Mouse (Mus musculus): ENCODE measurements around the gene Fgfr2. TPM values are rescaled to one million over a fixed set of nuclear protein-coding genes. Genes with fewer than 3 reads are reported as not detected.

The Fgfr2 gene
- polyA plus RNA-seq, 1 experiment from 2014 or later: 34.1 TPM

DNA sequence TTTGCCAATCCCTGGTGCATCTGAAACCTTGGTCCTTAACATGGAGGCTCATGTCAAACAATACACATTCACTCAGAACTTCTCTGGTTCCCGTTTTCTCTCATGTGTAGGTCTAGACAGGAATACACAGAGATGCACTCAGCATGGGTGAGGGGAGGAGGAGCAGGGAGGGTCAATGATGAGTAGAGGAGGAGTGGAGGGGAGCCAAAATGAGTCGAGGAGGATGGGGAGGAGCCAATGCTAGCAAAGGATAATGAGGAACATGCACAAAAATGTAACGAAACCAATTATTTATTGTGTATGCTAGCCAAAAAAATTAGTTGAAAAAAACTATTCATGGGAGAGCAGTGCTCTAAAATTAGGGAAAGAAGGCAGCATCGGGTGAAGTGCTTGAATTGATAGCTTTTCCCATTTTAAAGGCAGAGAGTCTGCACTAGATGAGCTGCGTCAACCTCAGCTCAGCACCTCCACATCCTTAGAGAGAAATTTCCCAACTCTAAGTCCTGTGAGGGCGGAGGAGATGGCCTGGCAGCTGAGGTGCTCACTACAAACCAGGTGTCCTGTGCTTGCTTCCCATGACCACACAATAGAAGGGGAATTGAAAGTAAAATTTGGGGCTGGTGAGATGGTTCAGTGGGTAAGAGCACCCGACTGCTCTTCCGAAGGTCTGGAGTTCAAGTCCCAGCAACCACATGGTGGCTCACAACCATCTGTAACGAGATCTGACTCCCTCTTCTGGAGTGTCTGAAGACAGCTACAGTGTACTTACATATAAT, 636.6 kb downstream of the Fgfr2 start:
- H3K4me3 ChIP-seq: no peak overlapping the region
- H3K27me3 ChIP-seq (replicated peaks): 0 out of 2 replicates have a peak, but pooled peaks cover 3% of the 10 kb centered on the region
- no peaks in the 10 kb centered on the region for H3K9me3 ChIP-seq (replicated peaks)
- no peak overlapping the region for H3K27ac ChIP-seq (ENCODE audit: poor library complexity, severe bottlenecking)
- no peaks in the 10 kb centered on the region for H3K36me3 ChIP-seq
- WGBS: 83% methylated on average over 9 of the region's 9 CpGs
- H3K4me1 ChIP-seq (replicated peaks): no peaks in the 10 kb centered on the region; the same call in 1 of the 2 replicates
- no peak for ATAC-seq (ENCODE audit: insufficient number of reproducible peaks, low FRiP score)
- no peak overlapping the region for H3K4me2 ChIP-seq
- no peak overlapping the region for H3K9ac ChIP-seq

DNA sequence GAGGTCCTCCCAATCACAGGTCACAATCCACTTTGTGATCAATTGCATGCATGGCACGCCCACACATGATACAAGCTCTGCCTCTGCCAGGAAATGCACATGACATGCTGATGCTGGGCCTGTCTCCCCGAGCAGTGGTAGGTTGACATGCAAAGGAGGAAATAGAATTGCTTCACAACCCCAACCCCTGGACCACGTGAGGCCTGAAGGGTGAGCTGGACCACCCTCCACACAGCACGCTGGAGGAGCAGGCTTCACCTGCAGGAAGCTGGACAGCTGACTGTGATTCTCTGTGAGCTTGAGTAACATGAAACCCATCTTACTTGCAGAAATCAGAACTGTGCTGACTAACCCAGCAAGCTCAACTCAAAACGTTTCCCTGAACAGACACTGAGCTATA, 638.7 kb downstream of the Fgfr2 start:
- Histone ChIP-seq H3K4me3 (no peak overlapping the region), H3K27me3 (replicated peaks) (0 out of 2 replicates have a peak, but pooled peaks cover 3% of the 10 kb centered on the region), H3K36me3 (no peaks in the 10 kb centered on the region), H3K9ac (no peak overlapping the region), H3K4me1 (replicated peaks) (no peaks in the 10 kb centered on the region; the same call in 1 of the 2 replicates), H3K4me2 (no peak overlapping the region), H3K27ac (ENCODE audit: poor library complexity, severe bottlenecking) (no peak overlapping the region), H3K9me3 (replicated peaks) (no peaks in the 10 kb centered on the region)
- no peak for ATAC-seq (ENCODE audit: insufficient number of reproducible peaks, low FRiP score)
- 60% methylated on average over 5 of the region's 5 CpGs for WGBS

DNA sequence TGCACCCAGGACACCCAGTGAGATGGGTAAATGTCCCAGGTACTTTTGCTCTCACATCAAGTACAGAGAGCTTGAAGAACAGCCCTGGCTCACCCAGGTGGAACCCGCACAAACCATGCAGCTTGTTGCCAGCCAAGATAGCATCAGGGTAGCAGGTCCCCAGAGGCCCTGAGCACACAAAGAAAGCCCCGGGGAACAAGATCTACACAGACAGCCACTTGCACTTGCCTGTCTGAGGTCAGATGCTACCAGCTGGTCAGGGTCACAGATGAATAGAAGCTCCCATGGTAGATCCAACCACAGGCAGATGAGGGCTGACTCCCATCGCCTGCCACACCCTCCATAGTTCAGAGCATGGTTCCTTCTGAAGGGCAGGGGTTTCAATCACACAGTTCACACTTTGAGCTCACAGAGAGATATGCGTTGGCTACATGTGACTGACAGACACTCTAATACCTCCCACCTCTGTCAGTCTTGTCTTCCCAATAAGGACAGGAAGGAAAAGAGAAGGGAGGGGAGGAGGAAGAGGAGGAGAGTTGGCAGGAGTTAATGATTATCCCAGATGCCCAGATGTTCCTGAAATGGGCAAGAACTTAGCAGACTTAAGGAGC, 642.3 kb downstream of the Fgfr2 start:
- no peaks in the 10 kb centered on the region; the same call in 1 of the 2 replicates for H3K4me1 ChIP-seq (replicated peaks)
- no peak overlapping the region for H3K27ac ChIP-seq (ENCODE audit: poor library complexity, severe bottlenecking)
- ATAC-seq (ENCODE audit: insufficient number of reproducible peaks, low FRiP score): no peak
- no peak overlapping the region for H3K4me2 ChIP-seq
- WGBS: 47% methylated on average over 4 of the region's 4 CpGs
- H3K9ac ChIP-seq: no peak overlapping the region
- peaks cover 8% of the 10 kb centered on the region; the same call in 1 of the 2 replicates for H3K27me3 ChIP-seq (replicated peaks)
- H3K4me3 ChIP-seq: no peak overlapping the region
- H3K9me3 ChIP-seq (replicated peaks): no peaks in the 10 kb centered on the region
- no peaks in the 10 kb centered on the region for H3K36me3 ChIP-seq

GRCm38 (mm10) chr7:132478295-132478809, 644.8 kb downstream of the Fgfr2 start:
- Histone ChIP-seq H3K4me1 (replicated peaks) (no peaks in the 10 kb centered on the region), H3K36me3 (no peaks in the 10 kb centered on the region), H3K4me3 (no peak overlapping the region), H3K9ac (no peak overlapping the region), H3K9me3 (replicated peaks) (no peaks in the 10 kb centered on the region), H3K4me2 (no peak overlapping the region), H3K27me3 (replicated peaks) (peaks cover 14% of the 10 kb centered on the region), H3K27ac (ENCODE audit: poor library complexity, severe bottlenecking) (no peak overlapping the region)
- no peak for ATAC-seq (ENCODE audit: insufficient number of reproducible peaks, low FRiP score)
- WGBS: 64% methylated on average over 9 of the region's 9 CpGs

DNA sequence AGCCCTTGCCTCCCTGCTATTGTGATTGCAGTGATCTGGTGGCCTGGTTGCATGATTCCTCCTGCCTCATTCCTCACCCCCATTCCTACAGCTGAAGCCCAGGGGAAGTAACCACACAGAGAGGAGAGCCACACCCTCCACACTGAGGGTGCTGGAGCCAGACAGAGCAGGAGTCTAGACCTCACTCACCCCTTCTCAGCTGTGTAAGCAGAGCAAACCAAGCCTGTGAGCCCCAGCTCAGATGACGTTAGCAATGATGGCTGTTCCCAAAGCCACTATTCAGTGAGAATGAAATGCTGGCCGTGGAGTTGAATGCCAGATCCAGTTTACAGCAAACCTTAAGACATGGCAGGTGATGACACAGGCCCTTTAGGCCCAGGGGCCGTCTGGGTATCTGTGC, 645.4 kb downstream of the Fgfr2 start:
- no peaks in the 10 kb centered on the region for H3K4me1 ChIP-seq (replicated peaks)
- H3K27me3 ChIP-seq (replicated peaks): peaks cover 14% of the 10 kb centered on the region
- H3K4me2 ChIP-seq: no peak overlapping the region
- no peak overlapping the region for H3K9ac ChIP-seq
- H3K27ac ChIP-seq (ENCODE audit: poor library complexity, severe bottlenecking): no peak overlapping the region
- no peaks in the 10 kb centered on the region for H3K36me3 ChIP-seq
- H3K9me3 ChIP-seq (replicated peaks): no peaks in the 10 kb centered on the region
- ATAC-seq (ENCODE audit: insufficient number of reproducible peaks, low FRiP score): no peak
- 67% methylated on average over 3 of the region's 3 CpGs for WGBS
- H3K4me3 ChIP-seq: no peak overlapping the region

GRCm38 (mm10) chr7:132476491-132476890, 646.7 kb downstream of the Fgfr2 start:
- H3K36me3 ChIP-seq: no peaks in the 10 kb centered on the region
- 77% methylated on average over 2 of the region's 2 CpGs for WGBS
- ATAC-seq (ENCODE audit: insufficient number of reproducible peaks, low FRiP score): no peak
- no peak overlapping the region for H3K4me3 ChIP-seq
- H3K9me3 ChIP-seq (replicated peaks): no peaks in the 10 kb centered on the region
- H3K27ac ChIP-seq (ENCODE audit: poor library complexity, severe bottlenecking): no peak overlapping the region
- H3K9ac ChIP-seq: no peak overlapping the region
- H3K4me1 ChIP-seq (replicated peaks): no peaks in the 10 kb centered on the region
- peaks cover 14% of the 10 kb centered on the region for H3K27me3 ChIP-seq (replicated peaks)
- no peak overlapping the region for H3K4me2 ChIP-seq

- ATAC-seq (ENCODE audit: insufficient number of reproducible peaks, low FRiP score): no peak
Measured at GRCm38 (mm10) chr7:132475069-132475468, 648.1 kb downstream of the Fgfr2 start.

GRCm38 (mm10) chr7:132471327-132471726, 651.8 kb downstream of the Fgfr2 start:
- 34% methylated on average over 3 of the region's 3 CpGs for WGBS
- Histone ChIP-seq H3K36me3 (no peaks in the 10 kb centered on the region), H3K27ac (ENCODE audit: poor library complexity, severe bottlenecking) (no peak overlapping the region), H3K4me3 (no peak overlapping the region), H3K9ac (no peak overlapping the region), H3K4me2 (no peak overlapping the region), H3K9me3 (replicated peaks) (no peaks in the 10 kb centered on the region), H3K27me3 (replicated peaks) (peaks cover 6% of the 10 kb centered on the region; the same call in 1 of the 2 replicates), H3K4me1 (replicated peaks) (no peaks in the 10 kb centered on the region)
- ATAC-seq (ENCODE audit: insufficient number of reproducible peaks, low FRiP score): no peak

More at GRCm38 (mm10) chr7:132475069-132475468, 648.1 kb downstream of the Fgfr2 start:
- Histone ChIP-seq H3K27ac (ENCODE audit: poor library complexity, severe bottlenecking) (no peak overlapping the region), H3K4me3 (no peak overlapping the region), H3K9ac (no peak overlapping the region), H3K4me2 (no peak overlapping the region), H3K9me3 (replicated peaks) (no peaks in the 10 kb centered on the region), H3K36me3 (no peaks in the 10 kb centered on the region), H3K4me1 (replicated peaks) (no peaks in the 10 kb centered on the region), H3K27me3 (replicated peaks) (peaks cover 14% of the 10 kb centered on the region)
- WGBS: 21% methylated on average over 5 of the region's 5 CpGs

DNA sequence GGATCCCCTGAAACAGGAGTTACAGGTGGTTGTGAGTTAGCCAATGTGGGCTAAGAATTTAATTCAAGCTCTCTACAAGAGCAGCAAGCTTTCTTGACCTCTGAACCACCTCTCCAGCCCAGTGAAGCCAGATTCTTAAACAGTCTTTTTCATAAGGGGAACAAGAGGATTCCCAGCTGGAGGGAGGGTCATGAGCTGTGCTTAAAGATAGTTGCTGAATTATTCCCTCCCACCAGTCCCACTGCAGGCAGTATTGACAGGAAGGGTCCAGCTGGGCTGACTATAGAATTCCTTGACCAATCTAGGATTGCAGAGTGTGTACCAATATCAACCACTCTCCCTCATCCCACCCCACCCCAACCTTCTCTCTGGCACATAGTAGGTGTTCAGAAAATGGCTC, 654.8 kb downstream of the Fgfr2 start:
- H3K4me3 ChIP-seq: no peak overlapping the region
- H3K9ac ChIP-seq: no peak overlapping the region
- H3K4me1 ChIP-seq (replicated peaks): no peaks in the 10 kb centered on the region
- H3K36me3 ChIP-seq: no peaks in the 10 kb centered on the region
- no peak for ATAC-seq (ENCODE audit: insufficient number of reproducible peaks, low FRiP score)
- H3K9me3 ChIP-seq (replicated peaks): no peaks in the 10 kb centered on the region
- no peaks in the 10 kb centered on the region for H3K27me3 ChIP-seq (replicated peaks)
- no peak overlapping the region for H3K4me2 ChIP-seq
- H3K27ac ChIP-seq (ENCODE audit: poor library complexity, severe bottlenecking): no peak overlapping the region

DNA sequence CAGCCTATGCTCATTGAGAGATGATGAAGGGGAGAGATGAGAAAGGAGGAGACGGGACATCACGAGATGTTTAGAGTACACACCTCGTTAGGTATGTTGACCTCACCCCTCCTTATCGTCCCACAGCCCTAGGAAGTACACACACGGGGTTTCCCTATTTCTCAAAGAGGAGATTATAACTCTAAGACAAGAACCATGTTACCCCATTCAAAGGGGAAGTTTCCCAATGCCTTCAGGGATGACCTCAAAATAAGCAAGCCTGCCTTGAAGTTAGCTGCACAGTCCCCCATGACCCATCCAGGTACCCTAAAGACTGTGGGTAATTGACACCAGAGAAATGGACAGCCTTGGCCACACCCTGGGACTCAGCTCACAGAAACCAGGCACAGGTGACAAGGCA, 657.3 kb downstream of the Fgfr2 start:
- Histone ChIP-seq H3K9me3 (replicated peaks) (no peaks in the 10 kb centered on the region), H3K4me1 (replicated peaks) (no peaks in the 10 kb centered on the region)
- 91% methylated on average over 5 of the region's 5 CpGs for WGBS

GRCm38 (mm10) chr7:132464894-132465293, 658.3 kb downstream of the Fgfr2 start:
- no peak overlapping the region for H3K4me3 ChIP-seq
- H3K9ac ChIP-seq: no peak overlapping the region
- H3K4me2 ChIP-seq: no peak overlapping the region
- H3K27me3 ChIP-seq (replicated peaks): no peaks in the 10 kb centered on the region; the same call in 1 of the 2 replicates
- no peaks in the 10 kb centered on the region for H3K36me3 ChIP-seq
- no peaks in the 10 kb centered on the region for H3K9me3 ChIP-seq (replicated peaks)
- no peak overlapping the region for H3K27ac ChIP-seq (ENCODE audit: poor library complexity, severe bottlenecking)
- H3K4me1 ChIP-seq (replicated peaks): no peaks in the 10 kb centered on the region
- no peak for ATAC-seq (ENCODE audit: insufficient number of reproducible peaks, low FRiP score)
- WGBS: 73% methylated on average over 1 of the region's 1 CpGs

More for the DNA sequence above, 657.3 kb downstream of the Fgfr2 start:
- H3K36me3 ChIP-seq: no peaks in the 10 kb centered on the region
- H3K4me2 ChIP-seq: no peak overlapping the region
- no peak overlapping the region for H3K4me3 ChIP-seq
- no peak overlapping the region for H3K9ac ChIP-seq
- no peak overlapping the region for H3K27ac ChIP-seq (ENCODE audit: poor library complexity, severe bottlenecking)
- ATAC-seq (ENCODE audit: insufficient number of reproducible peaks, low FRiP score): no peak
- no peaks in the 10 kb centered on the region; the same call in 1 of the 2 replicates for H3K27me3 ChIP-seq (replicated peaks)
